29 mouse cellular contexts compared by ENCODE assay signal in genomic region chr3:41078673-41079072, GRCm38 (mm10).
"Had no signal": no experiment of that assay in that cellular context is flagged by ENCODE, and none has a peak within 500 bp of the region (broad histone marks: within the 10 kb centered on the region; RNA-seq: fewer than 3 reads in every experiment).

No protein-coding gene starts in this region.

- H3K4me1 ChIP-seq: intestine, embryonic 15.5 days had no signal

- H3K4me3 ChIP-seq: heart, embryonic 12.5 days; heart, embryonic 13.5 days; heart, embryonic 15.5 days; hindbrain, embryonic 10.5 days; hindbrain, embryonic 12.5 days; hindbrain, embryonic 13.5 days; hindbrain, embryonic 15.5 days; intestine, embryonic 15.5 days; kidney, embryonic 15.5 days; layer of hippocampus, adult 2 months; left cerebral cortex, adult 2 months had no signal

- DNase-seq: heart, postnatal 10 days; heart, postnatal 14 days; heart, postnatal 4 days; kidney, adult 11 months; kidney, adult 18-20 months; kidney, adult 2 months; kidney, adult 8-10 months; kidney, adult 9 months; kidney, postnatal 10 days; kidney, postnatal 14 days; kidney, postnatal 25 days; kidney, postnatal 36 days; kidney, postnatal 4 days; layer of hippocampus, adult 9-11 months; layer of hippocampus, postnatal 36 days had no signal

- H3K27ac ChIP-seq: heart, embryonic 13.5 days; heart, embryonic 15.5 days; hindbrain, embryonic 10.5 days; hindbrain, embryonic 12.5 days; hindbrain, embryonic 13.5 days; hindbrain, embryonic 14.5 days; hindbrain, embryonic 15.5 days; hindbrain, postnatal 0 days; intestine, embryonic 15.5 days; kidney, embryonic 15.5 days; kidney, postnatal 0 days; layer of hippocampus, adult 2 months; left cerebral cortex, adult 2 months had no signal
